Mouse (Mus musculus) CH12.LX (cell line): ENCODE data around the gene Hsd17b14. TPM values are rescaled to one million over a fixed set of nuclear protein-coding genes. Genes with fewer than 3 reads are reported as not detected.

ENCODE experiments used
- DNase-seq: peaks from one replicate; pipeline ENCODE4 v3.0.0-alpha.2; 2013; ENCODE audit errors: extremely low read depth
- H3K27ac ChIP-seq: 2 replicates; pipeline ENCODE4 v1.5.1; 2012; ENCODE audit warnings: low read depth, mild to moderate bottlenecking, control low read depth, moderate library complexity; ENCODE audit not compliant: insufficient read depth
- H3K27me3 ChIP-seq: replicated peaks from 2 replicates; pipeline ENCODE3; 2012; ENCODE audit warnings: inconsistent platforms
- H3K36me3 ChIP-seq, 2 experiments: replicated peaks in 1 of 2; 2 replicates each; pipeline versions ENCODE3 to v1.6.1; 2012; ENCODE audit warnings: inconsistent platforms in 1 of 2, low read length in 1 of 2, mild to moderate bottlenecking in 1 of 2, mixed read lengths in 1 of 2, moderate library complexity in 1 of 2; ENCODE audit not compliant: control insufficient read depth in 1 of 2, insufficient read depth in 1 of 2
- H3K4me1 ChIP-seq, 2 experiments: 2 replicates each; pipeline ENCODE4 v1.6.1; 2012; ENCODE audit warnings: inconsistent platforms in 1 of 2, moderate library complexity in 1 of 2; ENCODE audit not compliant: insufficient read depth in 2 of 2, control insufficient read depth in 1 of 2
- H3K4me2 ChIP-seq: 2 replicates; pipeline ENCODE4 v1.6.1; 2012; ENCODE audit warnings: low read depth, mild to moderate bottlenecking, control low read depth; ENCODE audit not compliant: poor library complexity, insufficient read depth, severe bottlenecking
- H3K4me3 ChIP-seq, 3 experiments: fragments of 150-350 bp in 1 of 3; sonication (generic) in 1 of 3; replicated peaks in 1 of 3; 2 replicates each; pipeline versions ENCODE3 to v1.5.1; 2011 to 2012; ENCODE audit warnings: low read depth in 2 of 3, low read length in 2 of 3, mild to moderate bottlenecking in 2 of 3, moderate library complexity in 2 of 3, control low read depth in 1 of 3, improper control_type of control experiment in 1 of 3, inconsistent platforms in 1 of 3, mixed read lengths in 1 of 3; ENCODE audit not compliant: poor library complexity in 1 of 3
- H3K79me2 ChIP-seq: replicated peaks from 2 replicates; pipeline ENCODE4 v1.6.1; 2012; ENCODE audit warnings: mild to moderate bottlenecking, moderate library complexity; ENCODE audit not compliant: control insufficient read depth, poor library complexity, insufficient read depth, severe bottlenecking; ENCODE audit errors: extremely low read depth
- H3K9ac ChIP-seq: 2 replicates; pipeline ENCODE4 v1.6.1; 2012; ENCODE audit warnings: low read depth, mild to moderate bottlenecking, control low read depth, moderate library complexity; ENCODE audit not compliant: insufficient read depth
- H3K9me3 ChIP-seq: replicated peaks from 2 replicates; pipeline ENCODE3; 2012; ENCODE audit warnings: low read length, inconsistent platforms, mixed read lengths
- BHLHE40 ChIP-seq: IDR thresholded peaks from 2 replicates; pipeline ENCODE4 v1.6.1; 2011; ENCODE audit warnings: mild to moderate bottlenecking, low read depth, low read length, improper control_type of control experiment
- CHD2 ChIP-seq: IDR thresholded peaks from 2 replicates; pipeline ENCODE4 v1.6.1; 2011; ENCODE audit warnings: low read length, improper control_type of control experiment
- ELF1 ChIP-seq: IDR thresholded peaks from 2 replicates; pipeline ENCODE4 v1.6.1; 2014; ENCODE audit warnings: low read depth, mild to moderate bottlenecking, inconsistent platforms, low read length, improper control_type of control experiment
- ETS1 ChIP-seq: conservative IDR thresholded peaks from 2 replicates; pipeline ENCODE4 v1.6.1; 2012; ENCODE audit warnings: low read depth, mild to moderate bottlenecking, inconsistent platforms, low read length, improper control_type of control experiment, moderate library complexity
- HCFC1 ChIP-seq: IDR thresholded peaks from 2 replicates; pipeline ENCODE4 v1.6.1; 2012; ENCODE audit warnings: low read depth, mild to moderate bottlenecking, inconsistent platforms, low read length, improper control_type of control experiment
- IRF4 ChIP-seq: IDR thresholded peaks from 2 replicates; pipeline ENCODE4 v1.6.1; 2014; ENCODE audit warnings: low read depth, mild to moderate bottlenecking, inconsistent platforms, low read length, improper control_type of control experiment
- JUN ChIP-seq: IDR thresholded peaks from 2 replicates; pipeline ENCODE4 v1.6.1; 2011; ENCODE audit warnings: low read depth, mild to moderate bottlenecking, low read length, improper control_type of control experiment, moderate library complexity; ENCODE audit not compliant: insufficient read depth
- MAX ChIP-seq: IDR thresholded peaks from 2 replicates; pipeline ENCODE4 v1.6.1; 2011; ENCODE audit warnings: low read length, improper control_type of control experiment
- MAZ ChIP-seq: IDR thresholded peaks from 2 replicates; pipeline ENCODE4 v1.6.1; 2012; ENCODE audit warnings: low read depth, mild to moderate bottlenecking, inconsistent platforms, low read length, improper control_type of control experiment, moderate library complexity
- MEF2A ChIP-seq: IDR thresholded peaks from 2 replicates; pipeline ENCODE4 v1.6.1; 2014; ENCODE audit warnings: low read depth, mild to moderate bottlenecking, inconsistent platforms, low read length, improper control_type of control experiment, borderline replicate concordance
- MYC ChIP-seq: IDR thresholded peaks from 2 replicates; pipeline ENCODE4 v1.6.1; 2011; ENCODE audit warnings: low read depth, mild to moderate bottlenecking, improper control_type of control experiment, low read length
- PAX5 ChIP-seq: IDR thresholded peaks from 2 replicates; pipeline ENCODE4 v1.6.1; 2012; ENCODE audit warnings: low read length, inconsistent platforms, mixed read lengths
- POLR2A ChIP-seq: IDR thresholded peaks from 2 replicates; pipeline ENCODE4 v1.6.1; 2011; ENCODE audit warnings: low read depth, mild to moderate bottlenecking, improper control_type of control experiment, low read length
- RAD21 ChIP-seq: IDR thresholded peaks from 2 replicates; pipeline ENCODE4 v1.6.1; 2011; ENCODE audit warnings: low read depth, mild to moderate bottlenecking, low read length, improper control_type of control experiment, moderate library complexity
- RCOR1 ChIP-seq: conservative IDR thresholded peaks from 2 replicates; pipeline ENCODE4 v1.6.1; 2012; ENCODE audit warnings: low read depth, mild to moderate bottlenecking, inconsistent platforms, low read length, improper control_type of control experiment
- SIN3A ChIP-seq: IDR thresholded peaks from 2 replicates; pipeline ENCODE4 v1.6.1; 2012; ENCODE audit warnings: low read length, improper control_type of control experiment, inconsistent platforms
- TBP ChIP-seq: conservative IDR thresholded peaks from 2 replicates; pipeline ENCODE4 v1.6.1; 2011; ENCODE audit warnings: low read depth, low read length, improper control_type of control experiment
- UBTF ChIP-seq: IDR thresholded peaks from 2 replicates; pipeline ENCODE4 v1.6.1; 2012; ENCODE audit warnings: low read depth, mild to moderate bottlenecking, inconsistent platforms, low read length, improper control_type of control experiment, moderate library complexity
- USF1 ChIP-seq: IDR thresholded peaks from 2 replicates; pipeline ENCODE4 v1.6.1; 2014; ENCODE audit warnings: low read depth, mild to moderate bottlenecking, inconsistent platforms, low read length, improper control_type of control experiment
- USF2 ChIP-seq: conservative IDR thresholded peaks from 2 replicates; pipeline ENCODE4 v1.6.1; 2011; ENCODE audit warnings: low read depth, low read length, improper control_type of control experiment
- ZNF384 ChIP-seq: IDR thresholded peaks from 2 replicates; pipeline ENCODE4 v1.6.1; 2012; ENCODE audit warnings: low read depth, low read length, improper control_type of control experiment, inconsistent platforms
- dilution Hi-C: fragments of 300-500 bp; cut with MboI; formaldehyde crosslinking; loops from 2 replicates; pipeline ENCODE4 v1.14.3; 2020; ENCODE audit warnings: low sequenced_read_pairs; ENCODE audit not compliant: extremely low pct_unique_long_range_greater_than_20kb, extremely low pct_ligation_motif_present
- in situ Hi-C: fragments of 300-500 bp; cut with MboI; formaldehyde crosslinking; loops from 3 replicates; pipeline ENCODE4 v1.14.3; 2019; ENCODE audit warnings: low sequenced_read_pairs, low pct_ligation_motif_present, low pct_unique_long_range_greater_than_20kb, mixed read lengths
- polyA plus RNA-seq: library from polyadenylated mRNA; unstranded; fragments of >175 nt; gene quantifications from 2 replicates; pipeline ENCODE4 v1.2.1, GENCODE M21; 2012; ENCODE audit warnings: low read depth; ENCODE audit not compliant: insufficient read length
- total RNA-seq, 2 experiments: library from RNA; depleted of rRNA; stranded (reverse); fragments of 300-350 nt in 1 of 2; fragments of >200 nt in 1 of 2; gene quantifications; 2 replicates each; pipeline ENCODE4 v1.2.3; 2012 to 2014

Hsd17b14 gene
- total and polyA plus RNA-seq, 3 experiments = 2.3 TPM; not detected in 2

DNA sequence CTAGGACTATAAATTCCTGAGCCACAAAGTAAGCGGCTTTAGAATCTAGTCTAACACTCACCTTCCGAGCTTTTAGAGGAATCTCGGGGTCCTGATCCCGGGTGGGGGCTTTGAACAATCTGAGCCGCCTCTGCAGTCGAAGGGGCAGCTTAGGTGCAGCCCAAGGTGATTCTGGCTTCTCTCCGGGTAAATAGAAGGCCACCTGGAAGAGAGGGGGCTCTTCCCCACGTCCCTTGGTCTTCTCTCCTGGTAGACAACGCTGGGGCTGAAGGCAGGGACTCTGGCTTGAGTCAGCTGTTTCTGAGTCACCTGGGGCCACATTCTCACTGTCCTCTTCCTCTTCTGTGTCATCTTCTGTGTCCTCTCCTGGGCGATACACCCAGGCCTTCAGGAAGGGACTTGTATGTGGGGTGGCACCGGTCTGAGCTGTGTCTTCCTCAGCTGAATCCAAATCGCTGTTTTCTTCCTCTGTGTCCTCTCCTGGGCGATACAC, 31.0 kb upstream of the Hsd17b14 start:
- Histone ChIP-seq H3K9me3 (no peaks in the 10 kb centered on the region), H3K4me1 (peaks cover 5 to 36% of the 10 kb centered on the region in 2 experiments), H3K79me2 (peaks cover 24% of the 10 kb centered on the region), H3K27ac (no peak overlapping the region), H3K36me3 (peaks cover 19 to 29% of the 10 kb centered on the region in 2 experiments), H3K4me2 (peak overlapping the region; percentile 79; the same call in 1 of the 2 replicates), H3K27me3 (peaks cover 3% of the 10 kb centered on the region), H3K9ac (peak overlapping the region; percentile 56), H3K4me3 (peak overlapping the region in 2 of 3 experiments; percentile 25 to 52)
- TF ChIP-seq BHLHE40 = no peak
- TF ChIP-seq ETS1 = peak; percentile 47; the same call in 1 of the 2 replicates
- no peak for DNase-seq
- dilution Hi-C loops = no loop called here
- in situ Hi-C loops = loop anchor here (10.0 kb wide), 1 partner anchor 61 kb away; no protein-coding TSS in a partner anchor

DNA sequence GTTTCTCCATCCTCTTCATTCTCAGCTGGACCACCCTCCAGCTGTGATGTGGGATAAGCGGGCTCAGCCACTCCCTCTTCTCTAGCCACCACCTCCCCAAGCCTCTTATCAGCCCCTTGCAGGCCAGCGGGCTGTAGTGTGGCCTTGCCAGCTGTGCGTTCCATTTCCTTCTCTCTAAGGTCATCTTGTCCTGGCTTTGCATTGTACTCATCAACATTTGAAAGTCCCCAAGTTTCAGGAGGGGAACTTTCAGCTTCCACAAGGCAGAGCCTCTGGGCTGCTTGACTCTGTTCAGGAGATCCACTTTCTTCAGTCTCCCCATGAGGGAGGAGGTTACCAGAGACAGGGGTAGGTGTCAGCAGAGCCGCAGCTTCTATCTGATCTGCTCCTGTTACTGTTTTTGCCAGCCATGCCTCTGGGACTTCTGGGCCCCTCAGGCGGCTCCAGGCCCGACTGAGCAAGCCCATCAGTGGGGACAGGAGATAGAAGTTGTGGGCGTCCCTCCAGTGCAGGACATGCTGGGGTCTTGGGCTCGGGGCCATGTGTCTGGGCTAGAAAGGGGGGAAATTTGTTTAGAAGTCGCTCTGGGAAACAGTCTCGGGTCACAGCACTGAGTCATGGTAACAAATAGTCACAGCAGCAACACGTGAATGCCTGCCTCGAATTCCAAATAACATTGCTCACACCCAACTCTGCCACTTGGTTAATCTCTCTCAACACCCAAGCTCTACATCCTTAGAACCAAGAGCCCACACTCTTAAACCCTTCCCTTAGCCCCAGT, 29.7 kb upstream of the Hsd17b14 start:
- peaks cover 24% of the 10 kb centered on the region for H3K79me2 ChIP-seq
- H3K9me3 ChIP-seq = no peaks in the 10 kb centered on the region
- peak overlapping the region; percentile 75 for H3K27ac ChIP-seq
- H3K9ac ChIP-seq = peak overlapping the region; percentile 81
- H3K4me2 ChIP-seq = peak overlapping the region; percentile 71
- peaks cover 7 to 44% of the 10 kb centered on the region in 2 experiments for H3K4me1 ChIP-seq
- peaks cover 19 to 29% of the 10 kb centered on the region in 2 experiments for H3K36me3 ChIP-seq
- DNase-seq = no peak
- peaks cover 9% of the 10 kb centered on the region for H3K27me3 ChIP-seq
- dilution Hi-C loops = no loop called here
- peak overlapping the region; percentile 59 to 92 (median 88) for H3K4me3 ChIP-seq
- in situ Hi-C loops = loop anchor here (10.0 kb wide), 1 partner anchor 60 kb away; no protein-coding TSS in a partner anchor
- TF ChIP-seq SIN3A (peak; percentile 72), ELF1 (no peak), BHLHE40 (peak; percentile 46; the same call in 1 of the 2 replicates)

GRCm38 (mm10) chr7:45525809-45526473, 28.8 kb upstream of the Hsd17b14 start, which contains the start of the genes Ppp1r15a and Plekha4:
Ppp1r15a (minus strand) TSS chr7:45526268.
Plekha4 (plus strand) TSS chr7:45526330.
- peak; percentile 95 for DNase-seq
- peak within 1 kb of the TSS; percentile 71 for H3K4me2 ChIP-seq
- H3K4me3 ChIP-seq = peak within 1 kb of the TSS; percentile 59 to 92 (median 88)
- peak within 1 kb of the TSS; percentile 75 for H3K27ac ChIP-seq
- in situ Hi-C loops = loop anchor here (10.0 kb wide), 1 partner anchor 59 kb away; no protein-coding TSS in a partner anchor
- H3K79me2 ChIP-seq = peaks cover 24% of the 10 kb centered on the region
- H3K36me3 ChIP-seq = peaks cover 19 to 29% of the 10 kb centered on the region in 2 experiments
- H3K9ac ChIP-seq = peak within 1 kb of the TSS; percentile 81
- peaks cover 8 to 45% of the 10 kb centered on the region in 2 experiments for H3K4me1 ChIP-seq
- H3K9me3 ChIP-seq = no peaks in the 10 kb centered on the region
- dilution Hi-C loops = no loop called here
- H3K27me3 ChIP-seq = peaks cover 18% of the 10 kb centered on the region
- TF ChIP-seq RAD21 (no peak), PAX5 (no peak), MAX (no peak), UBTF (peak; percentile 56), JUN (no peak), HCFC1 (peak; percentile 55), CHD2 (peak; percentile 80), BHLHE40 (peak; percentile 78), POLR2A (peak; percentile 99), USF1 (no peak), ZNF384 (no peak), MYC (peak; percentile 20; the same call in 1 of the 2 replicates), IRF4 (peak; percentile 60), USF2 (no peak), RCOR1 (no peak), MEF2A (no peak), MAZ (no peak), ETS1 (peak; percentile 48; the same call in 1 of the 2 replicates), TBP (peak; percentile 97)
